Mouse (Mus musculus) ES-E14 (cell line): Measurements from ENCODE around the gene Ntm.

Source experiments
- CHD2 ChIP-seq: IDR thresholded peaks from 2 replicates; pipeline ENCODE4 v1.6.1; 2014; ENCODE audit warnings: mild to moderate bottlenecking, low read depth, low read length, inconsistent platforms
- ZNF384 ChIP-seq: IDR thresholded peaks from 2 replicates; pipeline ENCODE4 v1.6.1; 2012; ENCODE audit warnings: low read depth, low read length, inconsistent platforms

GRCm38 (mm10) chr9:29673911-29674310 is 289.0 kb downstream of the Ntm start:
- no peak for TF ChIP-seq CHD2
- no peak for TF ChIP-seq ZNF384
